Mouse (Mus musculus) activated CD4-positive, CD25-positive, alpha-beta regulatory T cell, adult 9 weeks (primary cell): ENCODE measurements around the gene Nup160. TPM values are rescaled to one million over a fixed set of nuclear protein-coding genes. Genes with fewer than 3 reads are reported as not detected.

ENCODE experiments used
- polyA plus RNA-seq: library from polyadenylated mRNA; unstranded; fragments of 100-300 nt; shearing (Covaris generic); gene quantifications from one replicate; pipeline ENCODE4 v1.2.1, GENCODE M21; 2017

Gene Nup160
- polyA plus RNA-seq = 45.3 TPM

GRCm38 (mm10) chr2:90677007-90677406, at the start of gene Nup160:
TSS of gene Nup160 (plus strand) at chr2:90677215.

DNA sequence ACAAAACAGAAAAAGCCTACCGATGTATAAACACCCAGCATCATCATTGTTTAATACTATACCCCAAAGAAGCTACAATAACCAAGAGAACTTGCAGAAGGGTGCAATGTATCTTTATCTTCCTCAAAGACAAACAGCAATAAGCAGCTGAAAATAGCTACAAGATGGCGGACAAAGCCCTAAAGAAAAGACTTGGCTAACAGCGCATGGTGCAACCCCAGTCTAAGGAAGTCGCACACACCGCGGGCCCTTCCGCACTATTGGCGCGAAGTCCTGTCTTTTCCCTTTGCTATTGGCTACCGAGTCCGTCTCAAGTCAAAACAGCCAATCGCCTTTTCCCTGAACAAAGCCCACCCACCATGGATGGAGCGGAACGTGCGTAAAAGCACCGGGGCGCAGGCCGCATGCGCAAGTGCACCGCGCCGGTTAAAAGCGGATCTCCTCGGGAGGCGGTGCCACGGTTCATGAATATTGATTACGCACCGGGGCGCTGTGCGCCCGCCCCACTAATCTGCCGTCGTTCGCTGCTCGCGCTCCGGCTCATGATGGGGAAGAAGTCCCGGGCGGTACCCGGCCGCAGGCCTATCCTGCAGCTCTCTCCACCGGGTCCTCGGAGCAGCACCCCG, 68.2 kb downstream of the Nup160 start, which contains the start of gene Fnbp4:
Fnbp4 (plus strand) TSS at position 318 of the 626 bp plus-strand sequence.

GRCm38 (mm10) chr2:90782458-90782857, 105.4 kb downstream of the Nup160 start, which contains the start of gene Agbl2:
TSS of gene Agbl2 (plus strand) at chr2:90782727.

Other genes with a start within 250 kb of the Nup160 start
- 2.4 TPM for gene Ptprj, start 96.6 kb upstream of the Nup160 start, polyA plus RNA-seq
- gene Fnbp4, start 68.2 kb downstream of the Nup160 start, polyA plus RNA-seq = 79.2 TPM
- gene Agbl2, start 105.5 kb downstream of the Nup160 start, polyA plus RNA-seq = not detected
- 149 TPM for gene Mtch2, start 169.9 kb downstream of the Nup160 start, polyA plus RNA-seq
- gene C1qtnf4, start 208.6 kb downstream of the Nup160 start, polyA plus RNA-seq = 1.3 TPM
- gene Kbtbd4, start 227.5 kb downstream of the Nup160 start, polyA plus RNA-seq = 48.9 TPM
- gene Ndufs3, start 227.6 kb downstream of the Nup160 start, polyA plus RNA-seq = 159 TPM